12 mouse cellular contexts compared by ENCODE assay signal in the genomic region with DNA sequence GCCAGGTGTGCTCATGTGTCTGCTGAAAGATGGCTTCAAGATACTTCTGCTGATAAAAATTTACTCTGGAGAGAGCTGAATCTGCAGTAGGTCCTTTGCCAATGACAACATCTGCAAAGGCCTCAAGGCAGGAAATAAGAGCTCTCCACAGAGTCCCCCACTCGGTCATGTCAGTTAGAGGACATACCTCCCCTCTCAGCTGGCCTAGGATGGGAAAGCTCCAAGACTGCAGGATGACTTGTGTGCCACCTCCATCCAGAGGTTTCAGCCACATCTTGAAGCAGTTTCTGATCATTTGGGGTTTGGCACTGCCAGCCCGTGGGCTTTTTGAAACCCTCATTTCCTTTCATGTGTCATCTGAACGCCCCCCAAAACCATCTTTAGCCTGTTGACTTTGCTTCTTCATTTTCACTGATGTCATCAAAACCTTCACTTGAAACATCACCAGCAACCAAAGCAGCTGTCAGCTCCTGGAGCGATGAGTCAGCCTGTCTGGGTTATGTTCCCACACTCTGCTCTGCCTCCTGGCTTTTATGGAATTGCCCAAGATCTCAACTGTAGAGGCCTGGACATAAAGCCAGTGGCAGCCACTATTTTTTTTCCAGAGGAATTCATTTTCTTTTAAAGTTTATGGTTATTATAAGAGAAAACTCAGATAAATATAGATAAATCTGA.
DNase-seq lines count a peak whose midpoint lies in the region; ATAC-seq and TF ChIP-seq lines count a peak whose summit lies in the region.
"Had no signal": no experiment of that assay in that cellular context is flagged by ENCODE, and none has a peak within 500 bp of the region (broad histone marks: within the 10 kb centered on the region; RNA-seq: fewer than 3 reads in every experiment).

No protein-coding gene starts in this region.

- H3K27me3 ChIP-seq in kidney, postnatal 0 days (ENCODE audit: insufficient read depth, low read length), result no peaks in the 10 kb centered on the region
- H3K27me3 ChIP-seq in C2C12 (ENCODE audit: control insufficient read depth, insufficient read depth, insufficient read length), result no peaks in the 10 kb centered on the region
- H3K27me3 ChIP-seq in intestine, embryonic 16.5 days (replicated peaks; ENCODE audit: control insufficient read depth, insufficient read depth, low read length), result no peaks in the 10 kb centered on the region
- H3K27me3 ChIP-seq: neural tube, embryonic 15.5 days had no signal

- no peak overlapping the region for H3ac ChIP-seq in C2C12 (ENCODE audit: control insufficient read depth, insufficient read length, low read depth)

- ATAC-seq in kidney, postnatal 0 days (replicated peaks; ENCODE audit: low FRiP score, low read depth), result no peak
- ATAC-seq in intestine, embryonic 16.5 days, result no peak
- ATAC-seq: liver, postnatal 0 days; midbrain, embryonic 16.5 days had no signal

- no peaks in the 10 kb centered on the region for H3K36me3 ChIP-seq in kidney, postnatal 0 days (ENCODE audit: insufficient read depth, low read length)
- no peaks in the 10 kb centered on the region for H3K36me3 ChIP-seq in C2C12 (ENCODE audit: control insufficient read depth, insufficient read depth)
- no peaks in the 10 kb centered on the region for H3K36me3 ChIP-seq in intestine, embryonic 16.5 days (ENCODE audit: control insufficient read depth, insufficient read depth, low read length)
- H3K36me3 ChIP-seq: neural tube, embryonic 15.5 days had no signal

- H3K9ac ChIP-seq in kidney, postnatal 0 days (ENCODE audit: low read depth, low read length), result no peak overlapping the region
- no peak overlapping the region for H3K9ac ChIP-seq in intestine, embryonic 16.5 days (ENCODE audit: low read depth, low read length)
- H3K9ac ChIP-seq: liver, postnatal 0 days; neural tube, embryonic 15.5 days had no signal

- peak; percentile 2 for DNase-seq in kidney, postnatal 0 days (ENCODE audit: low spot score)
- DNase-seq in kidney, adult 18-20 months, result no peak
- peak; percentile 84 for DNase-seq in brain, adult 2 months (ENCODE audit: low read depth, low spot score)
- DNase-seq in left cerebral cortex, postnatal 25 days (ENCODE audit: low spot score in 2 of 2), result peak; percentile 17 to 76
- no peak for DNase-seq in cerebellum, adult 11-12 months
- DNase-seq: cerebellum, postnatal 25 days; kidney, postnatal 4 days; liver, postnatal 0 days had no signal

- no peaks in the 10 kb centered on the region for H3K9me3 ChIP-seq in kidney, postnatal 0 days (replicated peaks; ENCODE audit: low read length)
- H3K9me3 ChIP-seq in intestine, embryonic 16.5 days (ENCODE audit: control insufficient read depth, low read length), result no peaks in the 10 kb centered on the region
- H3K9me3 ChIP-seq: neural tube, embryonic 15.5 days had no signal

- no peaks in the 10 kb centered on the region for H3K4me1 ChIP-seq in kidney, postnatal 0 days (replicated peaks; ENCODE audit: insufficient read depth, low read length)
- H3K4me1 ChIP-seq in intestine, embryonic 16.5 days (ENCODE audit: control insufficient read depth, insufficient read depth, low read length), result no peaks in the 10 kb centered on the region
- H3K4me1 ChIP-seq: neural tube, embryonic 15.5 days had no signal

- no peaks in the 10 kb centered on the region for H3K79me2 ChIP-seq in C2C12 (ENCODE audit: control insufficient read depth, insufficient read depth)

- no peak overlapping the region for H3K4me3 ChIP-seq in kidney, postnatal 0 days (replicated peaks; ENCODE audit: low read depth, low read length)
- no peak overlapping the region for H3K4me3 ChIP-seq in C2C12 (ENCODE audit: insufficient read depth, poor library complexity, severe bottlenecking)
- H3K4me3 ChIP-seq in intestine, embryonic 16.5 days (ENCODE audit: low read length), result no peak overlapping the region
- H3K4me3 ChIP-seq: neural tube, embryonic 15.5 days had no signal

- no peak for TF ChIP-seq CTCF in kidney, postnatal 0 days (IDR thresholded peaks at IDR 0.05; ENCODE audit: low read depth)
- TF ChIP-seq CTCF in C2C12 (IDR thresholded peaks at IDR 0.05; ENCODE audit: control insufficient read depth, insufficient read depth, insufficient read length), result no peak

- WGBS in kidney, postnatal 0 days, result 64% methylated on average over 4 of the region's 4 CpGs
- 73% methylated on average over 4 of the region's 4 CpGs for WGBS in intestine, embryonic 16.5 days

- H3K79me3 ChIP-seq in C2C12 (ENCODE audit: low read depth), result no peaks in the 10 kb centered on the region

- H3K4me2 ChIP-seq in kidney, postnatal 0 days (ENCODE audit: low read length), result no peak overlapping the region
- no peak overlapping the region for H3K4me2 ChIP-seq in intestine, embryonic 16.5 days (ENCODE audit: low read depth, low read length)
- H3K4me2 ChIP-seq: neural tube, embryonic 15.5 days had no signal

- H3K27ac ChIP-seq in kidney, postnatal 0 days, result no peak overlapping the region
- H3K27ac ChIP-seq in intestine, embryonic 16.5 days (ENCODE audit: low read length), result no peak overlapping the region
- H3K27ac ChIP-seq: neural tube, embryonic 15.5 days had no signal

- intact Hi-C loops in left cerebral cortex, postnatal 25 days (cut with DNase I), result loop anchor here (10.0 kb wide), 1 partner anchor 150 kb away; no protein-coding TSS in a partner anchor

TF ChIP-seq in C2C12, 6 proteins besides CTCF, POLR2A, EP300 and RAD21:
- no peak for TF ChIP-seq USF1 (IDR thresholded peaks at IDR 0.05; ENCODE audit: low read depth)
- no peak for TF ChIP-seq CEBPB (IDR thresholded peaks at IDR 0.05; ENCODE audit: low read depth)
- TF ChIP-seq MAX (IDR thresholded peaks at IDR 0.05), result no peak
- TF ChIP-seq MYOD1 (IDR thresholded peaks at IDR 0.05; ENCODE audit: control insufficient read depth, insufficient read length, low read depth), result peak; percentile 92
- TF ChIP-seq MYOG (IDR thresholded peaks at IDR 0.05; ENCODE audit: control insufficient read depth, extremely low read depth, insufficient read length), result no peak
- TF ChIP-seq FOSL1 (IDR thresholded peaks at IDR 0.05; ENCODE audit: insufficient read depth, low read length, poor library complexity, severe bottlenecking), result no peak

Comparison
In these comparisons a context has a peak if more than half of its experiments do, and no peak if none do; other contexts are left out.
1. DNase-seq: peak in kidney, postnatal 0 days (single experiment), brain, adult 2 months (single experiment) and left cerebral cortex, postnatal 25 days (2 of 2); none in kidney, adult 18-20 months (single experiment) and cerebellum, adult 11-12 months (single experiment).